11 mouse cellular contexts compared by ENCODE assay signal in genomic region chr2:31823933-31824730, GRCm38 (mm10). TPM values are rescaled to one million over a fixed set of nuclear protein-coding genes. Genes with fewer than 3 reads are reported as not detected.
DNase-seq lines count a peak whose midpoint lies in the region; ATAC-seq and TF ChIP-seq lines count a peak whose summit lies in the region.
"Had no signal": no experiment of that assay in that cellular context is flagged by ENCODE, and none has a peak within 500 bp of the region (broad histone marks: within the 10 kb centered on the region; RNA-seq: fewer than 3 reads in every experiment).

No protein-coding gene starts in this region.

- no peak overlapping the region for H3K9ac ChIP-seq in ES-Bruce4 (ENCODE audit: low read depth, poor library complexity, severe bottlenecking)
- H3K9ac ChIP-seq in lung, postnatal 0 days (replicated peaks; ENCODE audit: low read depth): no peak overlapping the region

- TF ChIP-seq POLR2A in ES-Bruce4 (IDR thresholded peaks at IDR 0.05; ENCODE audit: insufficient read depth, low read length): no peak

- TF ChIP-seq EP300 in ES-Bruce4 (IDR thresholded peaks at IDR 0.05; ENCODE audit: insufficient read depth, low read depth, low read length): no peak
- TF ChIP-seq EP300 in lung, postnatal 0 days (IDR thresholded peaks at IDR 0.05): no peak

- peak; percentile 71 for TF ChIP-seq CTCF in ES-Bruce4 (IDR thresholded peaks at IDR 0.05; ENCODE audit: low read depth, low read length)
- peak; percentile 67 for TF ChIP-seq CTCF in lung, postnatal 0 days (IDR thresholded peaks at IDR 0.05)

- H3K4me3 ChIP-seq in ES-Bruce4 (ENCODE audit: low read depth, low read length): no peak overlapping the region
- no peak overlapping the region for H3K4me3 ChIP-seq in lung, postnatal 0 days (ENCODE audit: low read depth, low read length)

- intact Hi-C loops in left cerebral cortex, postnatal 14 days (cut with DNase I): no loop called here

- WGBS in lung, postnatal 0 days: 76% methylated on average over 12 of the region's 15 CpGs

- DNase-seq in kidney, postnatal 10 days: peak; percentile 52
- no peak for DNase-seq in kidney, adult 18-20 months
- DNase-seq in cerebellum, postnatal 14 days: peak; percentile 49 to 78
- DNase-seq in lung, postnatal 0 days (ENCODE audit: low spot score): no peak
- DNase-seq in frontal cortex, postnatal 36 days (ENCODE audit: low spot score in 2 of 2): no peak
- DNase-seq in left cerebral cortex, postnatal 14 days (ENCODE audit: low spot score in 2 of 2): no peak

- no peaks in the 10 kb centered on the region for H3K4me1 ChIP-seq in ES-Bruce4 (ENCODE audit: control insufficient read depth, insufficient read depth, low read length)
- H3K4me1 ChIP-seq in lung, postnatal 0 days (ENCODE audit: insufficient read depth, low read depth, low read length): no peaks in the 10 kb centered on the region; the same call in 1 of the 2 replicates

- ATAC-seq in lung, postnatal 0 days: no peak
- no peak for ATAC-seq in megakaryocyte-erythroid progenitor cell, adult 5-6 weeks (replicated peaks; ENCODE audit: low FRiP score, low TSS enrichment, poor library complexity, severe bottlenecking)

- no peaks in the 10 kb centered on the region for H3K36me3 ChIP-seq in ES-Bruce4 (ENCODE audit: control insufficient read depth, insufficient read depth, low read length, poor library complexity, severe bottlenecking)
- H3K36me3 ChIP-seq in lung, postnatal 0 days (ENCODE audit: insufficient read depth, low read length): no peaks in the 10 kb centered on the region

- no peak overlapping the region for H3K27ac ChIP-seq in ES-Bruce4 (ENCODE audit: insufficient read depth, low read length)
- H3K27ac ChIP-seq in lung, postnatal 0 days (ENCODE audit: low read length): no peak overlapping the region

- no peaks in the 10 kb centered on the region for H3K9me3 ChIP-seq in ES-Bruce4 (replicated peaks; ENCODE audit: control insufficient read depth, insufficient read depth, low read length, poor library complexity, severe bottlenecking)
- H3K9me3 ChIP-seq in lung, postnatal 0 days (ENCODE audit: low read length): no peaks in the 10 kb centered on the region

- no peaks in the 10 kb centered on the region for H3K27me3 ChIP-seq in ES-Bruce4 (ENCODE audit: control insufficient read depth, insufficient read depth, low read length, poor library complexity, severe bottlenecking)
- 0 out of 2 replicates have a peak, but pooled peaks cover 7% of the 10 kb centered on the region for H3K27me3 ChIP-seq in lung, postnatal 0 days (replicated peaks; ENCODE audit: insufficient read depth, low read length)

- no peak overlapping the region for H3K4me2 ChIP-seq in lung, postnatal 0 days (replicated peaks; ENCODE audit: low read depth, low read length)

RNA-seq across cellular contexts. Expression of gene Qrfp, which starts 13.8 kb away (rescaled TPM):
- not detected in 2 replicates for polyA plus RNA-seq in ES-Bruce4 (2011; ENCODE audit: insufficient read depth, insufficient read length, low read depth, missing spikeins)
- polyA plus RNA-seq in lung, postnatal 0 days (2015; fragmentation: Nextera tagmentation; extraction: Ambion mirVana): 0.04 and 0.13 TPM in 2 replicates
- total RNA-seq in left cerebral cortex, postnatal 14 days (2021): not detected
- not detected in 2 replicates for total RNA-seq in megakaryocyte-erythroid progenitor cell, adult 5-6 weeks (2014; fragmentation: Nextera tagmentation)
- total RNA-seq in megakaryocyte-erythroid progenitor cell, adult 5-6 weeks (2017): 0.11 TPM in 1 of 2 replicates, not detected in the other
- total RNA-seq: layer of hippocampus, postnatal 25 days had no signal

RNA-seq across cellular contexts. Expression of gene Fibcd1, which starts 21.7 kb away (rescaled TPM):
- not detected in 2 replicates for polyA plus RNA-seq in ES-Bruce4 (2011; ENCODE audit: insufficient read depth, insufficient read length, low read depth, missing spikeins)
- polyA plus RNA-seq in lung, postnatal 0 days (2015; fragmentation: Nextera tagmentation; extraction: Ambion mirVana): 0.02 and 0.08 TPM in 2 replicates
- total RNA-seq in left cerebral cortex, postnatal 14 days (2021): 10 to 100 TPM; 12.8 to 16.1 TPM
- total RNA-seq in megakaryocyte-erythroid progenitor cell, adult 5-6 weeks (2014; fragmentation: Nextera tagmentation): not detected in 2 replicates
- not detected in 2 replicates for total RNA-seq in megakaryocyte-erythroid progenitor cell, adult 5-6 weeks (2017)
- total RNA-seq: common myeloid progenitor, adult 5-6 weeks; neutrophil, adult 5-6 weeks had no signal

Comparison
In these comparisons a context has a peak if more than half of its experiments do, and no peak if none do; other contexts are left out.
1. DNase-seq: peak in kidney, postnatal 10 days (single experiment) and cerebellum, postnatal 14 days (2 of 2); none in kidney, adult 18-20 months (single experiment), lung, postnatal 0 days (single experiment), frontal cortex, postnatal 36 days (0 of 2) and left cerebral cortex, postnatal 14 days (0 of 2).
2. RNA of gene Fibcd1, which starts 21.7 kb away (total RNA-seq): 12.8 to 16.1 TPM in left cerebral cortex, postnatal 14 days; not detected in megakaryocyte-erythroid progenitor cell, adult 5-6 weeks; every median in the first group is over 10 times any median in the second.